In the genomic region with DNA sequence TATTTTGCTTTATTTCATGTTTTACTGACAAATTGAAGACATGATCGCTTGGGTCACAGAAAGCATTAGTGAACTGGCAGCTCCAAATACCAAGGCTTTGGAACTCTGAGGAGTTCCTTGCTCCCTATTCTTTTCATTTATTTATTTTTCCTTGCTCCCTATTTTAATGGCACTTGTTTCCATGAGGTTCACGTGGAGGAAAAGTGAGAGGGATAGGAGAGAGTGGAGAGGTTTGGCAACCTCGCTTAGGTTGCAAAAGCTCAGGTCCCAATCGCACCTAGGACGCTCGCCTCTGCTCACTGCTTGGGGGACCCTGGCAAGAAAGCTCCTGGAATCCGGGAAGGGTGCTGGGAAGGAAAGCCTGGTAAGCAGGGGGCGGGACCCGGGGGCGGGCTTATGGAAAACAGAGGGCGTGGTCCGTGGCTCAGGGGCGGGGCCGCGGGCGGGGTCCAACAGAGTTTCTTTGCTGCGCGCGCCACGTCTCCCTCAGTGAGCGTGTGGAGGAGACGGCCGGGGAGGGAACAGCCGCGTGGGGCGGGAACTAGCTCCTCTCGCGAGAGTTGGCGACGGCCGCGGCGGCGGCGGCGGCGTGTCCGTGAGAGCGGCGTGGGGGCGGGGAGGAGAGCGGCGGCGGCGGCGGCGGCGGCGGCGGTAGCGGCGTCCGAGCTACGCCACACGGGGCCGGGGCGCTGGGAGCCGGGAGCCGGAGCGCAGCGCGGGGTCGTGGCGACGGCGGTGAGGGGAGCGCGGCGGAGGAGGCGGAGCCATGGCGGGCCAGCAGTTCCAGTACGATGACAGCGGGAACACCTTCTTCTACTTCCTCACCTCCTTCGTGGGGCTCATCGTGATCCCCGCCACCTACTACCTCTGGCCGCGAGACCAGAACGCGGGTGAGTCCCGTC, we compare ENCODE assay signal across 8 mouse cellular contexts. TPM values are rescaled to one million over a fixed set of nuclear protein-coding genes. Genes with fewer than 3 reads are reported as not detected.
DNase-seq lines count a peak whose midpoint lies in the region; ATAC-seq and TF ChIP-seq lines count a peak whose summit lies in the region.

Sec63 (plus strand) TSS at position 498 of the 902 bp plus-strand sequence.

- H3K4me1 ChIP-seq in bone marrow, adult 2 months (ENCODE audit: control insufficient read depth, insufficient read depth, low read length) = no peaks in the 10 kb centered on the region; the same call in 1 of the 2 replicates
- peaks cover 17% of the 10 kb centered on the region; the same call in 1 of the 2 replicates for H3K4me1 ChIP-seq in embryonic facial prominence, embryonic 15.5 days
- peaks cover 21% of the 10 kb centered on the region for H3K4me1 ChIP-seq in limb, embryonic 14.5 days (ENCODE audit: control insufficient read depth, insufficient read depth, low read length)
- H3K4me1 ChIP-seq in midbrain, postnatal 0 days (ENCODE audit: insufficient read depth, low read length) = peaks cover 7% of the 10 kb centered on the region

- no peaks in the 10 kb centered on the region for H3K36me3 ChIP-seq in embryonic facial prominence, embryonic 15.5 days
- no peaks in the 10 kb centered on the region for H3K36me3 ChIP-seq in limb, embryonic 14.5 days (ENCODE audit: control insufficient read depth, insufficient read depth, low read length)
- H3K36me3 ChIP-seq in midbrain, postnatal 0 days (ENCODE audit: insufficient read depth, low read length) = no peaks in the 10 kb centered on the region

- peak within 1 kb of the TSS; percentile 73 for H3K4me2 ChIP-seq in embryonic facial prominence, embryonic 15.5 days (replicated peaks)
- peak within 1 kb of the TSS; percentile 77 for H3K4me2 ChIP-seq in limb, embryonic 14.5 days (replicated peaks; ENCODE audit: low read depth, low read length, severe bottlenecking)
- peak within 1 kb of the TSS; percentile 76 for H3K4me2 ChIP-seq in midbrain, postnatal 0 days (ENCODE audit: low read depth, low read length, poor library complexity, severe bottlenecking)

- peak within 1 kb of the TSS; percentile 86 for H3K4me3 ChIP-seq in bone marrow, adult 2 months (replicated peaks; ENCODE audit: control insufficient read depth, low read depth, low read length)
- peak within 1 kb of the TSS; percentile 95 for H3K4me3 ChIP-seq in embryonic facial prominence, embryonic 15.5 days (replicated peaks)
- peak within 1 kb of the TSS; percentile 99 for H3K4me3 ChIP-seq in limb, embryonic 14.5 days (replicated peaks; ENCODE audit: low read length)
- H3K4me3 ChIP-seq in midbrain, postnatal 0 days (ENCODE audit: low read depth, low read length) = peak within 1 kb of the TSS; percentile 72

- DNase-seq in 416B (ENCODE audit: low read depth) = peak; percentile 93
- peak; percentile 95 for DNase-seq in heart, adult 8-10 months (ENCODE audit: low spot score)
- DNase-seq in kidney, adult 9 months = peak; percentile 98
- peak; percentile 97 for DNase-seq in limb, embryonic 14.5 days (ENCODE audit: low spot score)
- DNase-seq in midbrain, postnatal 0 days (ENCODE audit: low spot score) = peak; percentile 97
- DNase-seq in spleen, postnatal 14 days (ENCODE audit: low spot score in 2 of 2) = peak; percentile 96 to 98

- no peaks in the 10 kb centered on the region for H3K9me3 ChIP-seq in embryonic facial prominence, embryonic 15.5 days (replicated peaks)
- H3K9me3 ChIP-seq in limb, embryonic 14.5 days (ENCODE audit: control insufficient read depth, low read length) = no peaks in the 10 kb centered on the region
- H3K9me3 ChIP-seq in midbrain, postnatal 0 days (ENCODE audit: low read length) = no peaks in the 10 kb centered on the region

- peak; percentile 43; the same call in 1 of the 2 replicates for TF ChIP-seq POLR2A in bone marrow, adult 2 months (IDR thresholded peaks at IDR 0.05; ENCODE audit: borderline replicate concordance, control insufficient read depth, low read depth, low read length)
- TF ChIP-seq POLR2A in limb, embryonic 14.5 days (IDR thresholded peaks at IDR 0.05; ENCODE audit: borderline replicate concordance, extremely low read depth, insufficient read depth, insufficient read length) = no peak

- WGBS in bone marrow, adult 2 months = under 1% methylated on average over 77 of the region's 81 CpGs
- under 1% methylated on average over 77 of the region's 81 CpGs for whole genome bisulfite sequencing in embryonic facial prominence, embryonic 15.5 days
- WGBS in limb, embryonic 14.5 days = under 1% methylated on average over 39 of the region's 81 CpGs
- under 1% methylated on average over 33 of the region's 81 CpGs for WGBS in midbrain, postnatal 0 days

- no peak for TF ChIP-seq CTCF in bone marrow, adult 2 months (IDR thresholded peaks at IDR 0.05; ENCODE audit: control insufficient read depth, insufficient read depth, low read length)
- no peak for TF ChIP-seq CTCF in midbrain, postnatal 0 days (IDR thresholded peaks at IDR 0.05)

- ATAC-seq in embryonic facial prominence, embryonic 15.5 days (ENCODE audit: insufficient number of reproducible peaks, low FRiP score, low TSS enrichment, low read depth) = peak; percentile 98
- peak; percentile 97 for ATAC-seq in limb, embryonic 14.5 days (ENCODE audit: low FRiP score, low read depth)
- ATAC-seq in midbrain, postnatal 0 days (ENCODE audit: low FRiP score) = peak; percentile 98

- peak within 1 kb of the TSS; percentile 95 for H3K9ac ChIP-seq in embryonic facial prominence, embryonic 15.5 days
- H3K9ac ChIP-seq in limb, embryonic 14.5 days (ENCODE audit: low read depth, low read length, severe bottlenecking) = peak within 1 kb of the TSS; percentile 97
- H3K9ac ChIP-seq in midbrain, postnatal 0 days (replicated peaks; ENCODE audit: low read length, poor library complexity, severe bottlenecking) = peak within 1 kb of the TSS; percentile 81

- peak within 1 kb of the TSS; percentile 81 for H3K27ac ChIP-seq in bone marrow, adult 2 months (ENCODE audit: control insufficient read depth, insufficient read depth, low read depth, low read length, poor library complexity)
- peak within 1 kb of the TSS; percentile 94 for H3K27ac ChIP-seq in embryonic facial prominence, embryonic 15.5 days (replicated peaks)
- H3K27ac ChIP-seq in limb, embryonic 14.5 days (replicated peaks; ENCODE audit: low read depth, low read length) = peak within 1 kb of the TSS; percentile 92
- H3K27ac ChIP-seq in midbrain, postnatal 0 days (ENCODE audit: low read depth, low read length) = peak within 1 kb of the TSS; percentile 88

- H3K27me3 ChIP-seq in embryonic facial prominence, embryonic 15.5 days = no peaks in the 10 kb centered on the region
- no peaks in the 10 kb centered on the region for H3K27me3 ChIP-seq in limb, embryonic 14.5 days (ENCODE audit: control insufficient read depth, insufficient read depth, low read length)
- H3K27me3 ChIP-seq in midbrain, postnatal 0 days (ENCODE audit: insufficient read depth, low read length) = no peaks in the 10 kb centered on the region

RNA-seq across cellular contexts. Expression of gene Sec63, which starts in this region (rescaled TPM):
- polyA plus RNA-seq in bone marrow, adult 2 months (2011; ENCODE audit: insufficient read depth, insufficient read length, low replicate concordance, missing spikeins) = 46.1 and 66.4 TPM in 2 replicates
- 23.1 and 27.8 TPM in 2 replicates for polyA plus RNA-seq in embryonic facial prominence, embryonic 15.5 days (2015; fragmentation: Nextera tagmentation; extraction: Ambion mirVana)
- total RNA-seq in heart, adult 8-10 months (2022) = 10 to 100 TPM; 24.4 to 38.7 (median 29.4) TPM
- 31.5 and 48.9 TPM in 2 replicates for polyA plus RNA-seq in limb, embryonic 14.5 days (2012; rRNA removed)
- polyA plus RNA-seq in limb, embryonic 14.5 days (2014; fragmentation: Nextera tagmentation; extraction: Ambion mirVana) = 22.6 and 26.9 TPM in 2 replicates
- total RNA-seq in midbrain, postnatal 0 days (2014; rRNA removed) = 16.9 and 24.8 TPM in 2 replicates
- polyA plus RNA-seq in midbrain, postnatal 0 days (2015; fragmentation: Nextera tagmentation; extraction: Ambion mirVana) = 10.3 and 11.5 TPM in 2 replicates

Comparison
In these comparisons a context has a peak if more than half of its experiments do, and no peak if none do; other contexts are left out.
1. Peak in every context shown above with its lines: DNase-seq, ATAC-seq, H3K4me3 ChIP-seq and H3K27ac ChIP-seq.